Mouse (Mus musculus) T-helper 17 cell (primary cell): ENCODE results near the gene Tmprss2.

ENCODE experiments used
- in situ Hi-C, 2 experiments: fragments of 300-600 bp; cut with MboI, MseI; formaldehyde crosslinking; loops; 1 replicate in 1 of 2; 2 replicates in 1 of 2; pipeline ENCODE4 v1.15.1; 2025; ENCODE audit warnings: high pct_unique_total_duplicates in 2 of 2

Gene Tmprss2

DNA sequence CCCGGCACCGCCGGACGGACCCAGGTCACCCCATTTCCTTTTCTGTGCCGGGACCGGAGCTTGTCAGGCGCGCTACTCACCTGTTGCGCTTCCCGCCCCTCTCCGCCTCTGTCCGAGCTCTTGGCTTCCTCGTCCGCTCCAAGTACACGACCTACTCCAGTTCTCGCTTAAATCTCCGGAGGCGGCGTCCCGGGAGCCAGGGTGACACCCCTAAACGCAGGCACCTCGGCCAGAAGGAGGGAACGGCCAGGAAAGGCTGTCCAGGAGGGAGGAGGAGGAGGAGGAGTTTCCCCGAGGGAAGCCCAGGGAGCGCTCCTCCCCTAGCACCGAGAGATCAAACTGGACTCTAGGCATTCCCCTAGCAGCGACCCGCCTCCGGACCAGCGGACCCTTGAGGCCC lies at the start of gene Tmprss2:
Gene Tmprss2, minus strand, starts transcription at position 257 of the 400 bp plus-strand sequence.
- in situ Hi-C loops = no loop called here

DNA sequence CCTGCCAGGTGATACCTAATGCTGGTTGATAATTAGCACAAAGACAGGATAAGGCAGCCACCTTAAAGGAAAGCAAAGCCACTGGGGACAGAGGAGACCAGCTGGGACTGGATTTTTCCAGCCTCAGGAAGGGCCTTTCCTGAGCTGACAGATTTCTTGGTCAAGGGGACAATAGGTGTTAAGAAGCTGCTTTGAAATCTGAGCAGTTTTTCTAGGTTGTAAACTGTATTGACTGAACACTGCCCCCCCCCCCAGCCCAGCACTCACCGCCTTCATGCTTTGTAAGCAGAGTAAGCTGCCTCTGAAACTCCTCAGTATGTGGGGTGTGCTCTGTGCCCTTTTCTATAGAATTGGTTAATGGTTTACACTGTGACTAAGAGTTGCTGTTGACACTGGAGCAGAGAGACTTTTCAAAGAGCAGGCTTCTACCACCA lies 48.2 kb upstream of the Tmprss2 start:
- in situ Hi-C loops = no loop called here

DNA sequence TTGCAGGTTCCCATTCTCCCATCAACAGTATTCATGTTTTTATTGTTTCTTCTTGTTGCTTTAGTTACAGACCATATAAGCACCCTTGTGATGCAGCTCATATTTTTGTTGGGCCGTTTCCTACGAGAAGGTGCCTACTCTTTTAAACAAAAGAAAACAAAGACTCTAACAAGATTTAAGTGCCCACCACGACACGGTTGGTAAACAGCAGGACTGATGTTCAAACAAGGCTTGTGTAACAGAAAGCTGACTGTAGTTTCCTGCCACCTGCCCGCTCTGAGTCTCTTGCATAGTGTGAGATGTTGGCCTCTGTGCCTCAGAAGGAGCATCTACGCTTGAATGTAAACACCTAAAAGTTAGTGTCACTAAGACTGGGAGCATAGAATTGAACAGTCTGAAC lies 47.5 kb upstream of the Tmprss2 start:
- in situ Hi-C loops = no loop called here

DNA sequence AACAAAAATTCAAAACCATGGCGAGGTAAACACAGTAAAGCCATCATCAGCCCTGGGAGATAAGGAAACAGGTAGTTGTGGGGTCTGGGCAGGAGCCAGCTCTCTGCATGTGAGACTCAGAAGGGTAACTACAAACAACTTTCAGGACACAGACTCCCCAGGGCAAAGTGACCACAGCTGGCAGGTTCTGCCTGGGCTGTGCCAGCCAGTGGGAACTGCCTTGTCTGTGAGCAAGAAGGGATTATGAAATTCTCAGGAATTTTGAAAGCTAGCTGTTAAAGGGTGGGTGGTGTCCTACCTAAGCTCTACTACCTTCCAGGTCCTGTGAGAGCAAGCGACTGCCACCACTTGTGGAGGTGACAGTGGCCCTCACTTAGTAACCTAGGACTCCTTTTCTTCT lies 44.8 kb upstream of the Tmprss2 start:
- in situ Hi-C loops = no loop called here

DNA sequence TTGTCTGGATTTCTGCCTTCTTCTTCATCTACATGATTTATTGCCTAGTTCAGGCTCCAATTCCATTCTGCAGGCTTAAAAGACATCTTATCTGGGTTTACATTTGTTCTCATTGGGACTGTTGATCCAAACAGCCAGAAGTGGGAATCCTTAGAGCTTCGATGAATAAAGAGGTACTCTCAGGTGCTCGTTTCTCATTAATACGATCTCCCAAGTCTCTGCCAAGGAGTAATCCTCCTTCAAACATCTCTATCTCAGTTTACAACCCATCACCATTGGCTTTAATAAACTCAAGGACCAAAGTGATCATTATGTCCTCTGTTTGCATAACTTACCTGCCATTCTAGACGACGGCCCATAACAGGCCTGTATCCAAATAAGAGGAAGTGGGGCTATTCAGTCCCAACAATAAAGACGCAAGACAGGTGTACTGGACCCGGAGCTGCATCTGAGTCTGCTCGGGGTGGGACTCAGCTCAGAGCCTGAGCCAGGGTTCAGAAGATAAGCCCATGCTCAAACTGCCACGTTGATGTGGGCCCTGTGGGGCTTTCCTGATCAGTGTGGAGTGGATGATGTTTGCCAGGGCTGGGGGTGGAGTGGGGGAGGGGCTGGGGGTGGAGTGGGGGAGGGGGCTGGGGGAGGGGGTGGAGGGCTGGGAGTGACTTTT lies 38.7 kb upstream of the Tmprss2 start:
- in situ Hi-C loops = no loop called here

DNA sequence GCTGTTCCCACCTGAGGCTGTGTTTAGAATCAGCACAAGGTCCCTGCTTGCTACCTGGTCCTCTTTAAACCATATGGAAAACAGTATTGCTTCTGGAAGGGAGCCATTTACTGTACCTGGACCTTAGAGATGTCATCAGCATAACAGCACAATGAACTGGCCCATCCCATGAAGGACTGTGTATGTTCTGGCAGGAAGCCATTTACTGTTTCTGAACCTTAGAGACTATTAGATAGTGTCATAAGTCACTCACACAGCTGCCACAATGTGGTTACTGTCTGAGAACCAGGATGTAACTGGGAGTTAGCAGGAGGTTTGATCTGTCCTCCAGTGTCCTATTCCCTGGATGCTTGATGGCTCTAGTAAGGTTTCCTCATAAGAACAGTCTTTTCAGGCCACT lies 33.7 kb upstream of the Tmprss2 start:
- in situ Hi-C loops = no loop called here

DNA sequence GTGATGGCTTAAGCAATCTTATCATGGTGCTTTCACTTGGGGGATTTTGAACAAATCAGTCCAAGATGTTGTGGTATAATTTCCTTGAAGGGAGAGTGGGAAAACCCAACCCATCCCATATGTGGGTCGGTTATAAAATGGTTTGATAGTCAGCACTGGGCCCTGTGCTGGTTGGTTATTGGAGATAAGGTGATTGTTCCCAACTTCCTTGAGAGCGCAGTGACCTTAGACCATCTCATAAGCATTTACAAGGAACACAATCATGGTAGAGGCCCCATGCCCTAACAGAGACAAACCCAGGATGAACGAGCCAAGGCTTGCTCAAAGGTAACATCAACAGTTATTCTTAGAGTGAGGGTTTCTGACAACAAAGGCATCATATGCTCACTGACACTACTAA lies 28.6 kb upstream of the Tmprss2 start:
- in situ Hi-C loops = no loop called here

DNA sequence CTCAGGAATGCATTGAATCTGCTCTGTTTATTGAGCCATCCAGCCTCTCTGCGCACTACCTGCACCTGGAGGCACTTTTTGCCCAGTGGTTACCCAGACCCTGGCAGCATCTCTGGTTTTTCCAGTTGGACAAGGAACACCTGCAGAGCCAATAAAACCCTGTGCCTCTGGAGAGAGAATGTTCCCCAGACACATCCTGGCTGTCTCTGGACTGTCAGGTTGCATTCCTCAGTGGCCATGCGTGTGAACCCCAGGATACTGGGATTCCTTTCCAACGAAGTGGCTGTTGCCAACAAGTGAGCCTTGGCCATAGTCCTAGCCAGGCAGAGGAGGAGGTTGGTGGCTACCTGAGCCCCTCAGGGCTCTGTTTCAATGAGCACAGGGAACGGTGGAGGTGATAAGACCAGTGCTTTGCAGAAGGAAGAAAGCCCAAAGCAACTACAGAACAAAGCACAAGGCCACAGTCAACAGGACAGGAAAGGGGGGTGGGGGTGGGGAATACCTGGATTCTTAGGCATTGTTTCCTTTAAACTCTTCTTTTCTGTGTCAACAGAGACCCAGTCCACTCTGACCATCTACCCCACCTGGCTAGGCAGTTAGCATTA lies 22.0 kb upstream of the Tmprss2 start:
- in situ Hi-C loops = no loop called here

DNA sequence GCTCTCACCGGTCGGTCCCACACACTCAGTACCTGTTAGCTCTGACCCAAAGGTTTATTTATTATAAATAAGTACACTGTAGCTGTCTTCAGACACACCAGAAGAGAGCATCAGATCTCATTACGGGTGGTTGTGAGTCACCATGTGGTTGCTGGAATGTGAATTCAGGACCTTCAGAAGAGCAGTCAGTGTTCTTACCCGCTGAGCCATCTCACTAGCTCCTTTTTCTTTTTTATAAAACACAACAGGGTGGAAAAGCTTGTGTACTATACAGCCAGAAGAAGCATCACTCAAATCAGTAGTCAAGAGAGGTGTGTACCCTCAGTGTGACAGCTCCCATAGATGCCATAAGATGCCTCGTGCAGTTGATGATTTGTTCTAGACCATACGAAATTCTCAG lies 12.2 kb upstream of the Tmprss2 start:
- in situ Hi-C loops = no loop called here

DNA sequence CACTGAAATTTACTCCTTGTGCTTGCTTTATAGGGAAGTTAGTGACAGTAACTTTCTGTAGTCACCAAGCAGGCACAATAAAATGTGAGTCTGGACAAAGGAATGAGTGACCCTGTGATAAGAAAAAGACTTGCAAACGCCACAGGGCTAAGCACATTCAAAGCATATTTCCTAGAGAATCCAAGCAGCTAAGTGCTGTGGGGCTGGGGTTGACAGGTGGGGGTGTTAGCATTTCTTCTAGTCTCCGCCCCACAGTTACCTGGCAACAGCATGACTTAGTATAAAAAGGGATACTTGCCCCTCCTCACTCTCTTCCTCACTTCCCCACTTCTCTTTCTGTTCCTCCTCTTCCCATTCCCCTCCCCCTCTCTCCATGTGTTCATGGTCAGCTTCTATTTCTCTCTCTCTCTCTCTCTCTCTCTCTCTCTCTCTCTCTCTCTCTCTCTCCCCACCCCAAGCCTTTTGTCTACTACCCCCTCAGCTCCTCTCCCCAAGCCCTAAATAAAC lies 11.4 kb upstream of the Tmprss2 start:
- in situ Hi-C loops = no loop called here

DNA sequence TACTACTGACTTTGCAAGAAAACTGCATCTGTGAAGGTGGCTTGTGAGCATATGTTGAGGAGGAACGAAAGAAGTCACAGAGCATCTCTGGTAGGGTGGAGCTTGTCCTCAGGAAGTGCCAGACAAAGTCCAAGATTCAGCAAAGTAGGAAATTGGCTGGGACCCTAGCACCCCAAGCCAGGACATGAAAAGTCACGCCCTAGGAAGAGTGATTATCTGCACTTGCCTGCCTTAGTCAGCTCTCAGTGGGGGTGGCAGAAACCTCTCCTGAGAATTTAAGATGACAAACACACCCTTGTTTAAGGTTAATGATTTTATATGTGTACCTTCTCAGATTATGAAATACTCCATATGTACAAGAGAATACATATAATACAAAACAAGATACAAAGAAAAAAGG lies 7.3 kb upstream of the Tmprss2 start:
- in situ Hi-C loops = no loop called here

DNA sequence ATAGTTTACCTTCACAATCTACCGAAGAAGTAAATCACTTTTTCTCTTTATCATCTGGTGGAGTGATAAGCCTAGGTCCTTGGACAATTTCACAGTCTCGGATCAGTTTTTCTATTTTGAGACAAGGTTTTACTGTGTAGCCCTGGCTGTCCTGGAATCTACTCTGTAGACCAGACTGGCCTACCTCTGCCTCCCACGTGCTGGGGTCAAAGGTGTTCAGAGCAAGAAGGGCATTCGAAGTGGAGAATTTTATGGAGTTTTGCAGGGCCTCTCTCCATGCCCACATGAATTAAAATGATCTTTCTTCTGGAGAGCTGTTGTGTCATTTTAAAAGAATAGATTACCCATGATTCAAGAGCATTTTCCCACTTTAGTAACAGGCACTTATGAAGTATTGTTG lies 1.0 kb upstream of the Tmprss2 start:
- in situ Hi-C loops = no loop called here

DNA sequence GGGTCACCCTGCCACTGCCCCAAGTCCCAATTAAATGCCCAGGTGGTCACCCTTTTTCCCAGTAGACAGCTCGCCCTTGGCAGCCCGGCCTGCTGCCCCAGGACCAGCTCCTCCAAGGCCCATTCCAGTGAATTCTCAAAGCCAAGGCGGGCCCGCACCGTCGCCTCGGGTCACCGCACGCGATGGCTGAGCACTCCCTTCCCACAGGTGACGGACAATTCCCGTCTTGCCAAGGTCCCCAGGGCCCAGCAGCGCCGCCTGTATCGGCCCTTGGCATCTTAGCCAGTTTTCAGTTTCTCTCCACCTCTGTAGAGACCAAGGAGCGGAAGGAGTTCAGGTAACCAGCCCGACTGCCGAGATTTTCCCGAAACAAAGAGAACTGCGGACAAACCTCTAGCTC lies 749 bp downstream of the Tmprss2 start:
- in situ Hi-C loops = no loop called here

DNA sequence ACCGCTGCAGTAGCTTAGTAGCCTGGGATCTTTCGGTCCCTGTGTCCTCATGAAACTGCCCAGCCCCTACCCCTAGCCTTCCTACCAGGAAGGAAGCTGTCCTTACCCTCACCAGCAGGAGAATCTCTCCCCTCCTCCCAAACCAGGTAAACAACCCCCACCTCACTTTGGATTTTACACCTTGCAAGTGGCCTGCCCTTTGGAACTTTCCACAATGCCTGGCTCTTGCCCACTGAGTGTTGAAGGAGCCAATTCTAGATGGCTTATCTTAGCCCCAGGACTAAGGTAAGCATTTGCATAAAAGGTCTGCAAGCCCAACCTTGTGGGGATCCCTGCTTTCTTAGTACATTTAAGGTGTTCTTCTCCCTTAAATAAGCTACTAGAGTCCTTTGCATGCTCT lies 1.3 kb downstream of the Tmprss2 start:
- in situ Hi-C loops = loop anchor here in 1 of 2 experiments (10.0 kb wide), 1 partner anchor 295 kb away; no protein-coding TSS in a partner anchor

DNA sequence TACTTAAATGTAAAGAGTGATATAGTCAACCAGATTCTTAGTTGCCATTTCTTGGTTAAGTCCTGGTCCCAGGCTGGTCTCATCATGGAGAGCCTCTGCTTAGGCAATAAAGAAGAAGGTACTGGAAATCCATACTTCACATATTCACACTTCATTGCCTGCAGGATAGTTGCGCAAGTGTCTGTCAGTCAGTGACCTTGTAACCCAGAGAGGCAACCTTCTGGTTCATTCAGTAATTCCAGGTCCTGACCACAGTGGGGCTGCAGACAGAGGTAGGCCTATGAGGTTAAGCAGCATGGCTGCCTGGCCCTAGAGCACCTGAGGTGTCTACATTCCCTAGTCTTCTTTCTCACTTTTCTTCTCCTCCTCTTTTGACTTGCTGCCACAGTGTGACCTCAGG lies 3.0 kb downstream of the Tmprss2 start:
- in situ Hi-C loops = loop anchor here in 1 of 2 experiments (10.0 kb wide), 1 partner anchor 293 kb away; no protein-coding TSS in a partner anchor

DNA sequence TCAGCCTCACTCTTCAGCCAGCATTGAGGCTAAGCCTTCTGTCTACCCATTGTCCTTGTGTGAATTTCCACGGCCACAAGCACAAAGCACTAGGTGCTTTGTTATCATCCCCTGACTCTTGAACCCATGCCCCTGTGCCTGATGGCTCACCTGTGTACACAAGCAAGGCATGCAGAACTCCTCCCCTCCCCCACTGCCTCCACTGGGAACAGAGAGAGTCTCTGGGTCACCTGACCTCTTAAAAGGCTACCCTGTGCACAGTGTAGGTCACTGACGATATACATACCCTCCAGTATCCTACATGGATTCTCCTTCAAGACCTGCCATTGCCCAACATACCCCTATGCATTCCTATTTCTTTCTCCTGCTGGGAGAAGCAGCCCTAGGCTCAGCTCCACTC lies 4.2 kb downstream of the Tmprss2 start:
- in situ Hi-C loops = loop anchor here in 1 of 2 experiments (10.0 kb wide), 1 partner anchor 292 kb away; no protein-coding TSS in a partner anchor

DNA sequence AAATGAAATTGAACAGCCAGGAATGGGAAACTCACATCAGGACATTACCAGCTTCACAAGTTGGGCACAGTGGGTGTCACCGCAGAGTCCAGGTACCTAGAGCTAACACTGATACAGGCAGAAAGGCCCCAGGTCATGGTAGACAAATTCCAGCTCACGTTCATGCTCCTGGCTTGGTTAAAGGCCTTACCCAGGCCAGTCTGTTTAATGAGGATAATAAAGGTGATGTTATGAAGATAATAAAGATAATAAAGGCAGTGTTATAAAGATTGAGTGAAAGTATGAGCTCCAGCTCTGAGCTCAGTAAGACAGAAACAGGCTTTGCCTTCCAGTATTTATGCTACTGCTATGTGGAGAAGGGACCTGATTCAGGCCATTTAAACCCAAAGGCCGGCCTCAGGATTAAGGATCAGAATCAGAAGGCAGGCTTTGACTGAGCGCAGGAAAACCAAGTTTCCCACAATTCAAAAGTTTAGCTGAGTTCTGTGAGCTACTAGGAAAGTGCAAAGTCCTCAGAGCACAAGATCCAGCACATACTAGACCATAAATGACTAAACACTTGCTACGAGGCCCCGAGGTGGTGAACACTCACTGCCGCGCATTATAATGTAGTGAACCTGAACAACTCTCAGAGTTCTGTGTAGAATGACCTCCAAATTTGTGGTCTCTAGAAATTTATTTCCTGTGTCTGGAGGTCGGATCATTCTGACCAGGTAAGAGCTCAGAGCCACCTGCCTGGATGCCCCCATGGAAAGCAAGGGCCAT lies 4.9 kb downstream of the Tmprss2 start:
- in situ Hi-C loops = loop anchor here in 1 of 2 experiments (10.0 kb wide), 1 partner anchor 291 kb away; no protein-coding TSS in a partner anchor

DNA sequence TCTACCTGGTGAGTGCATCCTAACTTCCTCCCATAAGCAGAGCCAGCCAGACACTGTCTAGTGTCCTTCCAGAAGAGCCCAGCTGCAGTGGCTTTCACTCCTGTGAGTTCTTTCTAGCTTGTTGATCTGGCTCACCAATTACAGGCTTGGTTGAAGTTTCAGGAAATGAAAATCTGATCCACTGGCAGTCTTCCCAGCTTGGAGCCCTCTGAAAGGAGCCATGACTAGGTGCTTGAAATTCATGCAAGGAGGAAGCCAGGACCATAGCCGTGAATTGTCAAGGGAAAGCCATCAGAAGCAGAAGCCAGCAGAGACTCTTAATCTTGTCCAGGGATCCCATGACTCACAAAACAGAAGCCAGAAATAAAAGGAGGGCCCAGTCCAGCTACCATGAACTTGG lies 8.7 kb downstream of the Tmprss2 start:
- in situ Hi-C loops = loop anchor here in 1 of 2 experiments (5.0 to 10.0 kb wide), 2 partner anchors 85 to 287 kb away; no protein-coding TSS in a partner anchor

DNA sequence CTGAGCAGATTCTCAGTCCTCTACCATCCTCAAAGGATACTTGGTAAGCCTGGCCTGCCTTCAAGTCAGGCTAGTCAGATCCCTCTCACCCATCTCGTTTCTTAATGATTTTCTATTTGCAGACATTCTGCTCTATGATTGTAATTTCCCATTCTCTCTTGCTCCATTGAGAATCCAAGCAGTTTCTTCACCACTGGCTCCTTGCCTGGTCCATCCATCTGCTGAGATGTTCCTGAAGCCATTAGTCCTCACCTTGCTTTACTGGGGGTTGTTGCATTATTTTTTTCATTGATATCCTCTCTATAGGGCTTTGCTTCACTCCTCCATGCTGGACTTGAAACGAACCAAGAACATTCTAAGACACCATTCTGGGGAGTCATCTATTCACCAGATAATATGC lies 10.4 kb downstream of the Tmprss2 start:
- in situ Hi-C loops = loop anchor here in 1 of 2 experiments (5.0 to 10.0 kb wide), 2 partner anchors 83 to 286 kb away; no protein-coding TSS in a partner anchor

DNA sequence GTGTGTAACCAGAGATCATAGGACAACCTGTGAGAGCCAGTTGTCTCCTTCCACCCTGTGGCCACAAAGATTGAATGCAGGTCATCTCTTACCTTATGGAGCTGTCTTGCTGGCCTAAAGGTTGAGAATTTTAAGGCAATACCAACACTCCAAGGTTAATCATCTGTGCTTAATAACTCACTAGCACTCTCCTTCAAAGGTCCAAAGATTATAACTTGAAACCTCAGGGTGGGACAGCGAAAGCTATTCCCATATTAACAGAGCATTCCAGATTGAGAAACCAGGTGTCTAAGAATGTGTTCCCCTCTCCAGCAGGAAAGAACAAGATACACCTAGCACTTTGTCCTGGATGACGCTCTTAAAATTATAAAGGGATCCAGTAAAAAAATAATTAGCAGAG lies 12.9 kb downstream of the Tmprss2 start:
- in situ Hi-C loops = loop anchor here (5.0 to 10.0 kb wide), 2 partner anchors 73 to 161 kb away; no protein-coding TSS in a partner anchor

DNA sequence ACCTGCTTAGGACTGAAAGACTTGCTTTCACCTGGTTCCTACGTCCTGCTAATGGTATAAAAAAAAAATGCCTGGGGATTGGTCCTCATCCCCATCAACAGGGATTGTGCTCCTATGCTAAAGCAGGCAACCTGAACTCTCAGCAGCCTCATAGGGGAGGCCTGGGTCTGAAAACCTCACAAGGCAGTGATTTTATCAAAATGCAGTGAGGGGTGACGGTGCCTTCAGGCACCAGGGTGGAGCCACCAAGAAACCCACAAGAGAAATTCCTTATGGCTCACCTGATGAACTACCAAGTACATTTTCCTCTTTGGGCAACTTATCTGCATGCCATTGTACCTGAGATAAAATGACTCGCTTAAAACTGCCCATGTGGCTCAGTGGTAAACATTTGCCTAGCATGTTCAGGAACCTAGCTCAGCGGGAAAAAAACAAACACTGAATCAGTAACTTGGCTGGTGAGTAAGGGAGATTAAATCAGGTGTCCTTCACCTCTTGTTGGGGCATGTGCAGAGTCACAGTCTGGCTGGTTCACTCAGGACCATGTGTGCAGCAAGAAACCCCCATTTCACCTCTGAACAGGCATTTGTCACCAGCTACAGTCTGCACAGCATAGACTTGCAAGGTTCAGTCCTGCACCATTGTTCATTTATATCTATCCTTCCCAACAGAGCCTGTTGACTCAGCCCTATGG lies 17.0 kb downstream of the Tmprss2 start:
- in situ Hi-C loops = loop anchor here in 1 of 2 experiments (5.0 to 10.0 kb wide), 2 partner anchors 69 to 147 kb away; no protein-coding TSS in a partner anchor
